Mouse (Mus musculus): Measurements from ENCODE around the gene Rnf38. TPM values are rescaled to one million over a fixed set of nuclear protein-coding genes. Genes with fewer than 3 reads are reported as not detected.
A peak's percentile ranks its signal among the peaks of the same experiment; 100 is the strongest.

Gene Rnf38
- polyA plus RNA-seq, 1 experiment: 53.5 TPM

DNA sequence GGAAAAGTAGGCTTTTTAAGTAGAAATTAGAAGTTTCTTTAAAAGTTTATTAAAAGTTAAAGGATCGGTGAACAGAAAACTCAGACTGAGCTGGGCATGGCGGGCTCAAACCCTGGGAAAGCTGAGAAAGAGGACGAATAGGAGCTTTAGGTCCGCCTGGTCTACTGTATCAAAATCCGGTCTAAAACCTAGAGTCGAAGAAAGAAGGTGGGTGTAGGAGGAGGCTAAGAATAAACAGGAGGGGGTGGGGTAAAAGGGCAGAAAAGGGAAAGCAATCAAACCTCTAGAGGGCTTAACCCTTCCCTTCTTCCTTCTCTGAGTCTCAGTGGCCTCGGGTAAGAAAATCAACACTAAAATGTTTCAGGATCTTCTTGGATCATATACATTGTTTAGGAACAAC lies 64.8 kb downstream of the Rnf38 start:
- DNase-seq: no peak
- Histone ChIP-seq H3K27me3 (ENCODE audit: control insufficient read depth, insufficient read depth, low read length) (no peaks in the 10 kb centered on the region), H3K4me1 (ENCODE audit: control insufficient read depth, insufficient read depth, low read length) (no peaks in the 10 kb centered on the region; the same call in 1 of the 2 replicates), H3K27ac (ENCODE audit: insufficient read depth, low read length) (no peak overlapping the region), H3K4me3 (replicated peaks; ENCODE audit: insufficient read depth, low read depth, low read length) (no peak overlapping the region)
- 16% methylated on average over 7 of the region's 7 CpGs for WGBS
- TF ChIP-seq POLR2A (IDR thresholded peaks at IDR 0.05; ENCODE audit: borderline replicate concordance, insufficient read depth, low read length) (no peak), CTCF (IDR thresholded peaks at IDR 0.05; ENCODE audit: borderline replicate concordance, insufficient read depth, low read depth, low read length) (no peak)

DNA sequence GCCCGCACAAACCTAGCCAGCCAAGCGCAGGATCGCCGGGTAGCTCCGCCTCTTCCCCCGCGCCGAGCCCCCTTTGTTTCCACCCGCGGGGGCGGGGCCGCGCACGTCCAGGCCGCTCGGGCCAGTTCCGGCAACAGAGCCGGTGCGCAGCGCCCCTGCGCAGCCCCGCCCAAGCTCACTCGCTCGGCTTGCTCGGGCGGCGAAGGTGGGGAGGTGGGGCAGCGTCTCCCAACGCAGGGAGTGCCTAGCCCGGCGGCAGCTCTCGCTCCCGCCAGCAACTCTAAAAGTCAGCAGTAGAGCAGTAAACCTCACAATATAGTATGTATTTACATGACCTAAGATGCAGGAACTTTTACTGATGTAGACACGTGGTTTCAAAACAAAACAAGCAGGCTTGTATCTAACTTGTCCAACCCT lies 65.3 kb downstream of the Rnf38 start:
- Histone ChIP-seq H3K27ac (ENCODE audit: insufficient read depth, low read length) (no peak overlapping the region), H3K27me3 (ENCODE audit: control insufficient read depth, insufficient read depth, low read length) (no peaks in the 10 kb centered on the region), H3K4me1 (ENCODE audit: control insufficient read depth, insufficient read depth, low read length) (no peaks in the 10 kb centered on the region; the same call in 1 of the 2 replicates), H3K4me3 (replicated peaks; ENCODE audit: insufficient read depth, low read depth, low read length) (peak overlapping the region; percentile 75)
- TF ChIP-seq POLR2A (IDR thresholded peaks at IDR 0.05; ENCODE audit: borderline replicate concordance, insufficient read depth, low read length): 0 out of 2 replicates have a peak, but pooled peaks have one; percentile 29
- no peak for TF ChIP-seq CTCF (IDR thresholded peaks at IDR 0.05; ENCODE audit: borderline replicate concordance, insufficient read depth, low read depth, low read length)
- under 1% methylated on average over 29 of the region's 34 CpGs for WGBS
- DNase-seq: peak; percentile 91 to 94

DNA sequence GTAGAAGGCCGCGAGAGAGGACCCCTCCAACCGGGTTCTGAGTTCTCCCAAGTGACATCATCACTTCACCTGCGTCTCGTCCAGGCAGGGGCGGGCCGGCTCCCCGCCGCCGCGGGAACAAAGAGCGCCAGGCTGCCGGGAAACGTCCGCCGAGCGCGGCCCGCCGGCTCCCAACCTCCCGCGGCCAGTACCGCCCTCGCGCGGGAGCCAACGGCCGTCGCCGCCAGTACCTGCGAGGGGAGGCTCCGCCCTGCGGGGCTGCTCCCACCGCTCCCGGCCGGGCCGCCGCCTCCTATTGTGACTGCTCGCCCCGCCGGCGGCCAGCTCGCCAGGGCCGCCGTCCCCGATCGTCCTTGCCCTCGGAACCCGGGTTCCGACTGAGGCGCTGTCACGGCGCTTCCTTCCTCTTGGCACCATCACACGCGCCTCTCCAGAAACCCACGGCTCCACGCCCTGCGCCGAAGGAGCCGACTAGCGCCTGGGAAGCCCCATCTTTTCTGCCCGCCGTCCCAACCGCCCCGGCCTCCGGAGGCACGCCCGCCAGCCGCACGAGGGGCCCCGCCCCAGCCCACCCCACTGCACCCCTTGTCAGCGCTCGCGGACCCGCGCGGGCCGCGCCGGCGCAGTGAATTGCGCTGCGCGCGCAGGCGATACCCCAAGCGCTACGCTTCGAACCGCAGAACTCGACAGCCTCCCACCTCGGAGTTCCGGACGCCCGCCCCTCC lies 66.0 kb downstream of the Rnf38 start:
- no peaks in the 10 kb centered on the region; the same call in 1 of the 2 replicates for H3K4me1 ChIP-seq (ENCODE audit: control insufficient read depth, insufficient read depth, low read length)
- under 1% methylated on average over 71 of the region's 95 CpGs for WGBS

GRCm38 (mm10) chr4:44166702-44167396 lies 66.7 kb downstream of the Rnf38 start:
- peak overlapping the region; percentile 99 for H3K4me3 ChIP-seq (replicated peaks; ENCODE audit: insufficient read depth, low read depth, low read length)
- no peaks in the 10 kb centered on the region; the same call in 1 of the 2 replicates for H3K4me1 ChIP-seq (ENCODE audit: control insufficient read depth, insufficient read depth, low read length)
- peak overlapping the region; percentile 88 for H3K27ac ChIP-seq (ENCODE audit: insufficient read depth, low read length)
- WGBS: 3% methylated on average over 20 of the region's 20 CpGs
- H3K27me3 ChIP-seq (ENCODE audit: control insufficient read depth, insufficient read depth, low read length): no peaks in the 10 kb centered on the region
- no peak for DNase-seq
- no peak for TF ChIP-seq CTCF (IDR thresholded peaks at IDR 0.05; ENCODE audit: borderline replicate concordance, insufficient read depth, low read depth, low read length)
- no peak for TF ChIP-seq POLR2A (IDR thresholded peaks at IDR 0.05; ENCODE audit: borderline replicate concordance, insufficient read depth, low read length)

More for the DNA sequence above, 66.0 kb downstream of the Rnf38 start:
- DNase-seq: peak; percentile 81 to 82
- peak overlapping the region; percentile 88 for H3K27ac ChIP-seq (ENCODE audit: insufficient read depth, low read length)
- no peaks in the 10 kb centered on the region for H3K27me3 ChIP-seq (ENCODE audit: control insufficient read depth, insufficient read depth, low read length)
- peak overlapping the region; percentile 99 for H3K4me3 ChIP-seq (replicated peaks; ENCODE audit: insufficient read depth, low read depth, low read length)
- TF ChIP-seq CTCF (IDR thresholded peaks at IDR 0.05; ENCODE audit: borderline replicate concordance, insufficient read depth, low read depth, low read length) (no peak), POLR2A (IDR thresholded peaks at IDR 0.05; ENCODE audit: borderline replicate concordance, insufficient read depth, low read length) (peak; percentile 7; the same call in 1 of the 2 replicates)

DNA sequence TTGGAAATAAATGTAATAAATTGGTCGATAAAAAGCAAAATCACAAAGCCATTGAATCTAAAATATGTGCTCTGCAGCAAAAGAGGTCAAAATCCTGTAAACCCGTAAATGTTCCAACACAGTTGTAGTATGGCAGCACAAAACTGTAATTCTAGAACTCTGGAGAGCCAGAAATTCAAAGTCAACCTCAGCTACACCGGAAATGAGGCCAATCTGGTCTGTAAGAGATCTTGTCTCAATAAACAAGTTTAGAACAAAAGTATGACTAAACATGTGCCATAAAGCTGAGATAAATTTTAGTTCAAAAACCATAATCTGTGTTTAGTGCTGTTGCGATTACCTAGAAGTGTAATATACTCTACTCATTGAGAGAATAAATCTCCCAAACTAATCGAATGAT lies 69.0 kb downstream of the Rnf38 start:
- Histone ChIP-seq H3K27me3 (ENCODE audit: control insufficient read depth, insufficient read depth, low read length) (no peaks in the 10 kb centered on the region), H3K4me3 (replicated peaks; ENCODE audit: insufficient read depth, low read depth, low read length) (no peak overlapping the region), H3K4me1 (ENCODE audit: control insufficient read depth, insufficient read depth, low read length) (no peaks in the 10 kb centered on the region; the same call in 1 of the 2 replicates), H3K27ac (ENCODE audit: insufficient read depth, low read length) (no peak overlapping the region)
- TF ChIP-seq POLR2A (IDR thresholded peaks at IDR 0.05; ENCODE audit: borderline replicate concordance, insufficient read depth, low read length) (no peak), CTCF (IDR thresholded peaks at IDR 0.05; ENCODE audit: borderline replicate concordance, insufficient read depth, low read depth, low read length) (no peak)
- 87% methylated on average over 5 of the region's 5 CpGs for WGBS
- no peak for DNase-seq

- no peak for DNase-seq
- 79% methylated on average over 2 of the region's 2 CpGs for WGBS
- H3K27ac ChIP-seq (ENCODE audit: insufficient read depth, low read length): no peak overlapping the region
- no peak for TF ChIP-seq POLR2A (IDR thresholded peaks at IDR 0.05; ENCODE audit: borderline replicate concordance, insufficient read depth, low read length)
- no peak for TF ChIP-seq CTCF (IDR thresholded peaks at IDR 0.05; ENCODE audit: borderline replicate concordance, insufficient read depth, low read depth, low read length)
- H3K4me3 ChIP-seq (replicated peaks; ENCODE audit: insufficient read depth, low read depth, low read length): no peak overlapping the region
- no peaks in the 10 kb centered on the region; the same call in 1 of the 2 replicates for H3K4me1 ChIP-seq (ENCODE audit: control insufficient read depth, insufficient read depth, low read length)
- H3K27me3 ChIP-seq (ENCODE audit: control insufficient read depth, insufficient read depth, low read length): no peaks in the 10 kb centered on the region
These were observed 70.6 kb downstream of the Rnf38 start for GRCm38 (mm10) chr4:44163034-44163433.

DNA sequence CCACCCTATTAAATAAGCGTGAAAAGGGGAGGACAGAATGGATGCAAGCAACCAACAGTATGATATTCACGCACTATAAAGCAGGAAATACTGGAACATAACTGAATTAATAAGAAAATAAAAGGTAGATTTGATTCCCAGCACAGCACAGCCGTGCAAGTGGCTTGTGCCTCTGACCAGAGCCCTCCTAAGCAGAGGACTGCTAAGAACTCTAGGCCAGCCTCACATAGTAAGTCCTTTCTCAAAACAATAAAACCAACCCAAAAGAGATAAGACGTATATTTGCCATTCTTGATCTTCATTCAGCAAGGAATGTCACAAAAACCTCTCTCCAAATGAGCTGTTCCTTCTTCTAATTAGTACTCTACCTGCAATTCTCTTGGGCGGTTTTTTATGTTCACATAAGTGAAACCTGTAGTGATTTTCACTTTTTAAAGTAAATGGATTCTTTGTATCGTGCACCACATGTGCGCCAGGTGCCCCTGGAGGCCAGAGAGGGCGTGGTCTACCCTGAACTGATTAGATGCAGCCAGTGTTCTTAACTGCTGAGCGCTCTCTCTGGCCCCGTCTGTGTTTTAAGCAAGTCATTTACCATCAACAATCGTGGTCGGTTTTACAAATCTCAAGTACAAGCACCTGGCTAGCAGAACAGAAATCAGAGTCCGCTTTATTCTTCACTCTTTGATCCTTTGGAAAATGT lies 72.4 kb downstream of the Rnf38 start:
- TF ChIP-seq CTCF (IDR thresholded peaks at IDR 0.05; ENCODE audit: borderline replicate concordance, insufficient read depth, low read depth, low read length): no peak
- no peak for TF ChIP-seq POLR2A (IDR thresholded peaks at IDR 0.05; ENCODE audit: borderline replicate concordance, insufficient read depth, low read length)
- Histone ChIP-seq H3K27me3 (ENCODE audit: control insufficient read depth, insufficient read depth, low read length) (no peaks in the 10 kb centered on the region), H3K4me1 (ENCODE audit: control insufficient read depth, insufficient read depth, low read length) (peaks cover 3% of the 10 kb centered on the region; the same call in 1 of the 2 replicates), H3K27ac (ENCODE audit: insufficient read depth, low read length) (no peak overlapping the region), H3K4me3 (replicated peaks; ENCODE audit: insufficient read depth, low read depth, low read length) (no peak overlapping the region)
- DNase-seq: no peak
- WGBS: 69% methylated on average over 13 of the region's 13 CpGs

Measured in cerebellum, adult 2 months (tissue).